Mouse (Mus musculus): ENCODE measurements at regions not wholly inside any gene's neighbourhood (a gene's known extent, or its start where the extent isn't known, plus 50 kb on each side); places are given as distances from the start of the nearest gene placed in this dataset.

GRCm38 (mm10) chr11:92858170-92858569 lies 239.7 kb upstream of the Car10 start:
- no peak for DNase-seq (ENCODE audit: low spot score in 2 of 2)

DNA sequence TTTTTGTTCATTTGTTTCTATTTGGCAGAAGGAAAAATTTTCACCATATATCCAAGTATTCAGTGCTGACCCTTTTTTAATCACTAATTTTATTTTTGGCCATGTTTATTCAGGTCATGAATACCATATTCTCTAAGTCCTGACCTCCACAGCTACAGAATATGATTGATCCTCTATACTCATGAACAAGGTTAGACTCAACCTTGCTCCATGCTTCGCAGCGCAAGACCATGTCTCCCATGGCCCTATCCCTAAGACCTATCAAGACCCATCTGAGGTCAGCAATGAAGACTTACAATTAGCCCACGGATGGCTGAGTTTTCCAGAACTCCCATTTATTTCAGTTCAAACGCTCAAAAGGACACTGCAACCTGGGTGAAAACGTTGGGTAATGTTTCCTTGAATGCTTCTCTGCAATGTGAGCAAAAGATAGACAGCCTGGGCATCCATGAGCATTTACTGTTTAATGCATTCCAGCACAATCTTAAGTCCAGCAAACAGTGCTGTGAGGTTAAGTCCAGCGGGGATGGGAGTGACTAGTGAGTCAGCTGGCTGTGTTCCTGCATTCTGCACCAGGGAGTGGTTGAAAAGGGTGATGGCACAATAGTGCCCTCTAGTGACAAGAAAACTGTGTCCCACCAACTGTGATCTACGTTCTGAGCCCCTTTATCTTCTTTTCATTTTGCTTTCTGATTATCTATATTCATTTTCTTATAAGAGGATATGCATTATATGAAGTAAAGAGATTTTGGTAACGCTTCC lies 208.0 kb upstream of the Car10 start:
- peak in 1 of 2 experiments; percentile 67 for DNase-seq (ENCODE audit: low spot score in 2 of 2)

GRCm38 (mm10) chr11:92899296-92899695 lies 198.5 kb upstream of the Car10 start:
- DNase-seq (ENCODE audit: low spot score in 2 of 2), result no peak
